Mouse (Mus musculus): ENCODE results near the gene Ccdc182.

Ccdc182 gene

GRCm38 (mm10) chr11:88293631-88294393 lies at the start of gene Ccdc182:
Gene Ccdc182 (plus strand): TSS chr11:88294058.
- no peak for DNase-seq

- DNase-seq: no peak
These were observed 48.2 kb upstream of the Ccdc182 start for GRCm38 (mm10) chr11:88245581-88246170.

GRCm38 (mm10) chr11:88248636-88249035 lies 45.2 kb upstream of the Ccdc182 start:
- no peak for DNase-seq

GRCm38 (mm10) chr11:88250568-88250967 lies 43.3 kb upstream of the Ccdc182 start:
- DNase-seq: no peak

GRCm38 (mm10) chr11:88251295-88251694 lies 42.6 kb upstream of the Ccdc182 start:
- no peak for DNase-seq

DNA sequence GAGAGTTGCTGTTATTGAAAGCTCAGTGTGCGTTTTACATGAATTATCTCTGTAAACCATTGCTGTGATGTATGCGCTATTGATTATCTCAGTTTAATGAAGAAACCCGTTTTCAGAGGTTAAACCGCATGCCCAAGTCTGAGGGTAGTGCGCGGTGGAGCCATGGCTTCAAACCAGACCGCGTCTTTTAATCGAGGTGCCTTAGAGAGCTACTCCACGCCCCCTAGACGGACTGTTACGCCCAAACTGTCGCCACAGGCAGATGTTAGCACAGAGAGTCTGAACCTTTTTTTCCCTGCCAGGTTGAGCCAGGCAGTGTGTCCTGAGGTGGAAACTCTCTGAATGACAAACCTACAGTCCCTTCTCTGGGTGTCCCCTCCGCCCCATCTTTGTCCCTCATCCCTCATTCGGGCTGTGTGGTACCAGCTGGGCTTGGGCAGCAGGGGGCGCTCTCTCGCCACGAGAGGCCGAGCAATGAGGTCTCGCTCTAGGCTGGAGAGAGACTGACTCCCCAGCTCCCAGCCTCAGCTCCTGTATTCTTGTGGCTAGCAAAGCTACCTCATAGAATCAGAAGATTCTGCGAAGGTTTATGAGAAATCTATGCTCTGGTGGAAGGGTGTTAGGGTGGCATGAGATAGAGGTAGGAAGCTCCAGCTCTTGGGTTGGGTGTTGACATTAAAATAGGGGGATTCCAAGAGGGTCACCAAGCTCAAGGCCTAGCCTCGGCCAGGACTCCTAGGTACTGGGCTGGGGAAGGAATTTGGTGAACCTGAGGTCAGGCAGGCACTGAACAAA lies 41.7 kb upstream of the Ccdc182 start:
- peak; percentile 79 for DNase-seq

DNA sequence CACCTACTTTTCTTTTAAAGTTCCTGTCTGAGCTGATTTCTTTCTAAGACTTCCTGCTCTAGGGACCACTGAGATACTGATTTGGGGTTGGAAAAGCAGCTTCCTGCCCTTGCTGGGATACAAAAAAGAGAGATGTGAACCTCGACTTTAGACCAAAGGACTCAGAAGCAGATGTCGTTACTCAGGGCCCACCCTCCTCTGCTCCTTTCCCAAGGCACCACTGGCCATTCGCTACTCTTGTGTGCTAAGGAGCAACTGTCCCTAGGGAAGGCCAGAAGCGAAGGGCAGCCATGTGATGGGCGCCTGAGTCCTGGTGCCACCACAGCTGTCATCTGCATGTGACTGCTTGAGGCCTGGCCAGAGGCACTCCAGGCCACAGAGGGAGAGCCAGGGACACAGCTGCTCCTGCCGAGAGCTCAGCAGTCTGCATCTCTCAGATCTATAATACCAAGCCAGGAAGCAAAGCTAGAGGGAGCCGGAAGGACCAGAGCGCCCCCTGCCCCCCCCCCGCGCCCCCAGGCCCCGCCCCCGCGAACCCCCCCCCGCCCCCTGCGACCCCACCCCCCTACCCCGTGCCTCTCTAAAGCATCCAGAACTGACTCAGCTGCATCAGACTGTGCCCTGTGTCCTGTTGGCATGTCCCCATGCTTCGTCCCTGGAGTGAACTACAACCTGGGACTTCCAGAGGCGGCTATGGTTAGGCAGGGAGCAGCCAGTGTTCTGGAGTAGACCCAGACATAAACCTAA lies 40.9 kb upstream of the Ccdc182 start:
- peak; percentile 13 for DNase-seq

- DNase-seq: no peak
These were observed 40.2 kb upstream of the Ccdc182 start for GRCm38 (mm10) chr11:88253514-88254167.

DNA sequence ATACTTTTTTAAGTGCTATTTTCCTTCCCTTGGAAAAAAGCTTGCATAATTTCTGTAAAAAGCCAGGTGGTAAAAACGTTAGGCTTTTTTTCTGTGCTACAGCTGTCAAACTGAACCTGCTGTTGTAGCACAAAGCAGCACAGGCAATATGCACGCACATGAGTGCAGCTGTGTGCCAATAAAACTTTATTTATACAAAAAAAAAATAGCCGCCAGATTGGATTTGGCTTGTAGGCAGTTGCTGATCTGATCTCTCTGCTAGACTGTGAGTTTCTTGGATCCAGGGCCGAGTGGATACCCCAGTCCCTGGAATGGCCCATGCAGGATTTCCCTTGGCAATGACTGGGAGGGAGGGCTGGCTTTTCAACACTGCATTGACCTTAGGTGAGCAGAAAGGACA lies 36.2 kb upstream of the Ccdc182 start:
- DNase-seq: no peak

GRCm38 (mm10) chr11:88258212-88258611 lies 35.6 kb upstream of the Ccdc182 start:
- no peak for DNase-seq

- DNase-seq: no peak
These were observed 33.4 kb upstream of the Ccdc182 start for GRCm38 (mm10) chr11:88260463-88260862.

GRCm38 (mm10) chr11:88264889-88265288 lies 29.0 kb upstream of the Ccdc182 start:
- no peak for DNase-seq

DNA sequence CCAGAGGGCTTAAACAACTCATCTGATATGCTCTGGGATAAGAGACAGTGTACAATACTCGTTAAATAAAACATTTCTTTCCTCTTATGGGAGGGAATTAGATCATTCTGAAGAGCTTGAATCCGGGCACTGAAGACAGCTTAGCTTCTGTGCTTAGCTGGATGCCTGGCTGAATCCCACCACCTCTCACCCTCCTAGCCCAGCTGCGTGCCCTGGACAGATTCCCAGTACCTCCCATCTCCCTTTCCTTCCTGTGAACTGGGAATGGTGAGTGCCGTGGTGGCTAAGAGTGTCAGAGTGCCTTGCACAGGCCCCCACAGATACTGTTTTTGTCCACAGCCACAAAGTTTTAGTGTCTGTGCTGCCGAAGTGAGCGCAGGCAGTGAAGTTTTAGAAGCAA lies 27.5 kb upstream of the Ccdc182 start:
- no peak for DNase-seq

- DNase-seq: no peak
These were observed 22.0 kb upstream of the Ccdc182 start for GRCm38 (mm10) chr11:88271870-88272269.

GRCm38 (mm10) chr11:88274111-88274879 lies 19.6 kb upstream of the Ccdc182 start:
- DNase-seq: no peak

GRCm38 (mm10) chr11:88274901-88275498 lies 18.9 kb upstream of the Ccdc182 start:
- no peak for DNase-seq

- no peak for DNase-seq
These were observed 17.9 kb upstream of the Ccdc182 start for GRCm38 (mm10) chr11:88275949-88276348.

- DNase-seq: peak; percentile 16
These were observed 17.1 kb upstream of the Ccdc182 start for GRCm38 (mm10) chr11:88276534-88277308.

DNA sequence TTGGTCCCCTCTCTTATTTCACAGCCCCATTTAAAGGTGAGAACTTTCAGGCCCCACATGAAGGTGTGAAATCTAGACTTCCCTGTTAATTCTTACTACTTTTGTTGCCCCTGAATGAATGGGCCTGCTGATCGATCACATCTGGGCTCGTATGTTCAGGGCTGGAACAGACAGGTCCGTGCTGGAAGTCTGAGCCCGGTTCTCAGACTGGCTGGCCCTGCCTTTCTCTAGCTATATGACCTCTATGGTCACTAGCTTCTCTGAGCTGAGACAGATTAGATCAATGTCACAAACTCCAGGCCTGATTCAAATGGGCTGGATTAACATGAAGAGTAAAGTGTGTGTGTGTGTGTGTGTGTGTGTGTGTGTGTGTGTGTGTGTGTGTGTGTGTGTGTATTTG lies 14.9 kb upstream of the Ccdc182 start:
- DNase-seq: no peak

DNA sequence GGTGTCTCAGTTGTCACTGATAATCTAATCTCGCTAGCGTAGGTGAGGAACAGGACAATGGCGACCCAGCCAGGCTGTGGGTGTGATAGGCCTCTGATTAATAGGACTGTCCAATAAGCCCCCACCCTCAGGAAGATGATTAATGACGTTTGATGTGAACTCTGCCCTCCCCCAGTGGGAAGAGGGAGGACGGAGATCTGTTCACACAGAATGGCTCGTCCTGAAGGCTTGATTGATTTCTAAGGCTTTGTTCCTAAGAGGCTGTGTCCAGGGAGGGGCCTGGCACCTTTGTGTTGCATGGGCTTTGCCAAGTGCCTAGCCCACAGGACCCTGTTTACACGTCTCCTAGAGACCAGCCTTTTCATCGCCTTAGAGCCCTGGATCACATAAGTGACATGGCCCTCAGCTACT lies 13.4 kb upstream of the Ccdc182 start:
- no peak for DNase-seq

All from cerebellum, adult 11 months (tissue).